Mouse (Mus musculus): Measurements from ENCODE around the gene Gm21739. TPM values are rescaled to one million over a fixed set of nuclear protein-coding genes. Genes with fewer than 3 reads are reported as not detected.
"Not testable (repeated sequence)": the region's sequence is repeated elsewhere in the genome, so short reads cannot be mapped to it uniquely, and the experiment has no call there.

The Gm21739 gene
- not detected for total RNA-seq (2021)
- long read RNA-seq, experiment 1, result 0 reads
- long read RNA-seq, experiment 2, result 0 reads

DNA sequence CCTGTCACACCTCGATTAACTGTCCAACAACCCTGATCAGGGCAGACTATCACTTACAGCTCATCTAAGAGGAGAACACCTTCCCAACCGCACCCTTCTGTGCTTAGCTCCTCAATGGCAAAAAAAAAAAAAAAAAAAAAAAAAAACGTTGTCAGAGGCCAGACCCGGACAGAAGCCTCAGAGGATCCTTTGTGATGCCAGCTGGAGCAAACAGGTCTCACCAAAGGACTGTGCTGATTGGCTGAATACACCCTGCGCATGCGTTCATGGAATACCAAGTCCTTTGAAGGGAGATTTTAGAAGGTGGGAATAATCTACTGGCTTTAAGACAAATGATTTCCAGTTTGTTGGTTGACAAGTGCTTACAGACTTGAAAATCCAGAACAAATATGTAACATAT lies at the start of gene Gm21739:
TSS of gene Gm21739 (minus strand) at position 101 of the 400 bp plus-strand sequence.
- DNase-seq (ENCODE audit: low spot score in 2 of 2); H3K27ac ChIP-seq; H3K4me3 ChIP-seq: not testable (repeated sequence)

Measured in layer of hippocampus, adult 2 months (tissue).